Comparison of ENCODE assay signal across 20 mouse cellular contexts in the genomic region with DNA sequence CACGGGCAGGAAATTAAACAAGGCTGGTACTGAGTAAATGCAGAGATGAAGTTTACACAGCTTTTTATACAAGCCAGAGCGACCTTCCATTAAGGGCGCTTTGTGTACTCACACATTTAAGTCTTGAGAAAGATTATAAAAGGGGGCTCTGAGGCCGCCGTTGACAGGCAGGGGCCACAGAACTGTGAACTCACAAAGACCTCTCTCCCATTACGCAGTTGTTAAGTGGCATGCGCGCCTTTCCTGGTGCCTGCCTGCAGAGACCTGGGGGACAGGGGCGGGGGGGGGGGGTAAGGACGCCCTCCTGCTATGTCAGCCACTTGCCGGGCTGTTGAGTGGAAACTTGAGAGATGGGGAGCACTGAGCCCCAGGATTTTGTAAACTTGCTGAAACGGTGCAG. TPM values are rescaled to one million over a fixed set of nuclear protein-coding genes. Genes with fewer than 3 reads are reported as not detected.
"Had no signal": no experiment of that assay in that cellular context is flagged by ENCODE, and none has a peak within 500 bp of the region (broad histone marks: within the 10 kb centered on the region; RNA-seq: fewer than 3 reads in every experiment).

No protein-coding gene starts in this region.

- ATAC-seq: intestine, embryonic 15.5 days; midbrain, embryonic 13.5 days; midbrain, embryonic 16.5 days had no signal

- H3K9ac ChIP-seq: intestine, embryonic 15.5 days; kidney, embryonic 15.5 days; liver, embryonic 13.5 days; midbrain, embryonic 13.5 days; neural tube, embryonic 13.5 days had no signal

- DNase-seq: kidney, adult 11 months; kidney, adult 8-10 months; kidney, postnatal 10 days; kidney, postnatal 36 days; layer of hippocampus, postnatal 36 days; liver, embryonic 13.5 days; retina, postnatal 1 day; thymus, postnatal 25 days had no signal

- H3K4me3 ChIP-seq: intestine, embryonic 15.5 days; kidney, embryonic 15.5 days; left cerebral cortex, adult 2 months; liver, embryonic 13.5 days; megakaryocyte, embryonic 14.5 days; midbrain, embryonic 10.5 days; midbrain, embryonic 13.5 days; myocyte; neural tube, embryonic 13.5 days had no signal

- H3K4me2 ChIP-seq: intestine, embryonic 15.5 days; kidney, embryonic 15.5 days; liver, embryonic 13.5 days; midbrain, embryonic 13.5 days; neural tube, embryonic 13.5 days had no signal

- H3K27ac ChIP-seq: intestine, embryonic 15.5 days; kidney, embryonic 15.5 days; left cerebral cortex, adult 2 months; liver, embryonic 13.5 days; midbrain, embryonic 10.5 days; midbrain, embryonic 13.5 days; neural tube, embryonic 13.5 days had no signal

- H3K36me3 ChIP-seq: intestine, embryonic 15.5 days; kidney, embryonic 15.5 days; liver, embryonic 13.5 days; midbrain, embryonic 10.5 days; midbrain, embryonic 13.5 days; neural tube, embryonic 13.5 days had no signal

- H3K9me3 ChIP-seq: intestine, embryonic 15.5 days; kidney, embryonic 15.5 days; liver, embryonic 13.5 days; megakaryocyte, embryonic 14.5 days; midbrain, embryonic 10.5 days; midbrain, embryonic 13.5 days; neural tube, embryonic 13.5 days had no signal

RNA-seq across cellular contexts. Expression of gene Gm45623, which starts 3.6 kb away (rescaled TPM):
- polyA plus RNA-seq: kidney, embryonic 15.5 days; liver, adult 2 months; liver, embryonic 13.5 days; liver, embryonic 16.5 days; midbrain, embryonic 10.5 days; myocyte; urinary bladder, adult 2 months had no signal
